In the genomic region with DNA sequence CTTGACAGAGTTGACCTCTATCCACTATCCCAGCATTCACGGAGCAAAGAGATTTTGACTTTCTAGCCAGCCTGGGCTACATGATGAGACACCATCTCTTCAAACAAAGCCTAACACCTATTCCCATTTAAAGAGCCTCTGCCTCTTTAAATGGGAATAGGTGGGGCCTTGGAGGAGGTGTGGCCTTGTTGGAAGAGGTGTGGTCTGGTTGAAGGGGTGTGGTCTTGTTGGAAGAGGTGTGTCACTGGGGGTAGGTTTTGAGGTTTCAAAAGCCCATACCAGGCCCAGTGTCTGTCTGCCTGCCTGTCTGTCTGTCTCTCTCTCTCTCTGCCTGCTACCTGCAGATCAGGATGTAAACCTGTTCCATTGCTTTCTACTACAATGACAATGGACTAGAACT, we compare ENCODE assay signal across 12 mouse cellular contexts. TPM values are rescaled to one million over a fixed set of nuclear protein-coding genes. Genes with fewer than 3 reads are reported as not detected.
DNase-seq lines count a peak whose midpoint lies in the region; ATAC-seq and TF ChIP-seq lines count a peak whose summit lies in the region.
"Had no signal": no experiment of that assay in that cellular context is flagged by ENCODE, and none has a peak within 500 bp of the region (broad histone marks: within the 10 kb centered on the region; RNA-seq: fewer than 3 reads in every experiment).

No protein-coding gene starts in this region.

- no peak overlapping the region for H3K9ac ChIP-seq in forebrain, embryonic 12.5 days
- no peak overlapping the region for H3K9ac ChIP-seq in forebrain, embryonic 15.5 days (replicated peaks)
- no peak overlapping the region for H3K9ac ChIP-seq in neural tube, embryonic 11.5 days (ENCODE audit: low read length)
- no peak overlapping the region for H3K9ac ChIP-seq in neural tube, embryonic 15.5 days (replicated peaks)
- no peak overlapping the region for H3K9ac ChIP-seq in stomach, postnatal 0 days (ENCODE audit: low read length)
- H3K9ac ChIP-seq: embryonic facial prominence, embryonic 15.5 days had no signal

- H3K9me3 ChIP-seq in forebrain, embryonic 12.5 days = no peaks in the 10 kb centered on the region
- no peaks in the 10 kb centered on the region for H3K9me3 ChIP-seq in forebrain, embryonic 15.5 days
- no peaks in the 10 kb centered on the region for H3K9me3 ChIP-seq in neural tube, embryonic 11.5 days (ENCODE audit: control insufficient read depth, low read length)
- H3K9me3 ChIP-seq in neural tube, embryonic 15.5 days (replicated peaks) = no peaks in the 10 kb centered on the region
- H3K9me3 ChIP-seq in stomach, postnatal 0 days (ENCODE audit: control insufficient read depth, low read length) = no peaks in the 10 kb centered on the region
- H3K9me3 ChIP-seq: embryonic facial prominence, embryonic 15.5 days had no signal

- ATAC-seq in forebrain, embryonic 12.5 days (ENCODE audit: low FRiP score) = peak; percentile 2; the same call in 1 of the 2 replicates
- no peak for ATAC-seq in forebrain, embryonic 15.5 days (replicated peaks)
- ATAC-seq in neural tube, embryonic 11.5 days (ENCODE audit: insufficient read depth, low FRiP score, low TSS enrichment) = peak; percentile 6; the same call in 1 of the 2 replicates
- no peak for ATAC-seq in neural tube, embryonic 15.5 days (ENCODE audit: low FRiP score)
- peak; percentile 58 for ATAC-seq in stomach, postnatal 0 days (ENCODE audit: low FRiP score, low TSS enrichment)

- 46% methylated on average over 1 of the region's 1 CpGs for WGBS in forebrain, embryonic 12.5 days
- WGBS in forebrain, embryonic 15.5 days = 67% methylated on average over 1 of the region's 1 CpGs
- 54% methylated on average over 1 of the region's 1 CpGs for WGBS in neural tube, embryonic 11.5 days
- WGBS in neural tube, embryonic 15.5 days = 56% methylated on average over 1 of the region's 1 CpGs
- 56% methylated on average over 1 of the region's 1 CpGs for WGBS in stomach, postnatal 0 days

- no peak for TF ChIP-seq EP300 in stomach, postnatal 0 days (optimal IDR thresholded peaks at IDR 0.05)

- no peak overlapping the region for H3K27ac ChIP-seq in forebrain, embryonic 12.5 days
- H3K27ac ChIP-seq in forebrain, embryonic 15.5 days (replicated peaks) = no peak overlapping the region
- no peak overlapping the region for H3K27ac ChIP-seq in neural tube, embryonic 11.5 days (ENCODE audit: low read depth, low read length)
- H3K27ac ChIP-seq in neural tube, embryonic 15.5 days (replicated peaks) = no peak overlapping the region
- no peak overlapping the region for H3K27ac ChIP-seq in stomach, postnatal 0 days (replicated peaks)
- H3K27ac ChIP-seq: embryonic facial prominence, embryonic 15.5 days had no signal

- H3K27me3 ChIP-seq in forebrain, embryonic 12.5 days = peaks cover 70% of the 10 kb centered on the region
- peaks cover 58% of the 10 kb centered on the region for H3K27me3 ChIP-seq in forebrain, embryonic 15.5 days
- H3K27me3 ChIP-seq in neural tube, embryonic 11.5 days (ENCODE audit: control insufficient read depth, insufficient read depth, low read length) = peaks cover 36% of the 10 kb centered on the region
- peaks cover 62% of the 10 kb centered on the region for H3K27me3 ChIP-seq in neural tube, embryonic 15.5 days (replicated peaks)
- H3K27me3 ChIP-seq in stomach, postnatal 0 days (ENCODE audit: control insufficient read depth, insufficient read depth, low read length) = peaks cover 3% of the 10 kb centered on the region; the same call in 1 of the 2 replicates

- peaks cover 12% of the 10 kb centered on the region for H3K4me1 ChIP-seq in forebrain, embryonic 12.5 days
- peaks cover 9% of the 10 kb centered on the region for H3K4me1 ChIP-seq in forebrain, embryonic 15.5 days
- no peaks in the 10 kb centered on the region for H3K4me1 ChIP-seq in neural tube, embryonic 11.5 days (ENCODE audit: control insufficient read depth, insufficient read depth, low read length)
- H3K4me1 ChIP-seq in neural tube, embryonic 15.5 days = peaks cover 11% of the 10 kb centered on the region
- H3K4me1 ChIP-seq in stomach, postnatal 0 days (replicated peaks; ENCODE audit: control insufficient read depth, insufficient read depth) = no peaks in the 10 kb centered on the region

- no peak for DNase-seq in neural tube, embryonic 11.5 days (ENCODE audit: low spot score)
- DNase-seq in liver = peak; percentile 24
- no peak for DNase-seq in stomach, postnatal 0 days (ENCODE audit: low spot score)
- no peak for DNase-seq in heart, adult 18-20 months
- DNase-seq in right cerebral cortex, adult 18-20 months = no peak

- no peaks in the 10 kb centered on the region for H3K36me3 ChIP-seq in forebrain, embryonic 12.5 days (replicated peaks)
- H3K36me3 ChIP-seq in forebrain, embryonic 15.5 days = no peaks in the 10 kb centered on the region
- no peaks in the 10 kb centered on the region for H3K36me3 ChIP-seq in neural tube, embryonic 11.5 days (ENCODE audit: control insufficient read depth, insufficient read depth, low read length)
- no peaks in the 10 kb centered on the region for H3K36me3 ChIP-seq in neural tube, embryonic 15.5 days
- no peaks in the 10 kb centered on the region for H3K36me3 ChIP-seq in stomach, postnatal 0 days (ENCODE audit: control insufficient read depth, insufficient read depth, low read length)
- H3K36me3 ChIP-seq: embryonic facial prominence, embryonic 15.5 days had no signal

- no peak for TF ChIP-seq CTCF in stomach, postnatal 0 days (IDR thresholded peaks at IDR 0.05; ENCODE audit: low read depth)

- H3K4me2 ChIP-seq in forebrain, embryonic 12.5 days = no peak overlapping the region
- no peak overlapping the region for H3K4me2 ChIP-seq in forebrain, embryonic 15.5 days (replicated peaks)
- no peak overlapping the region for H3K4me2 ChIP-seq in neural tube, embryonic 11.5 days (ENCODE audit: low read depth)
- no peak overlapping the region for H3K4me2 ChIP-seq in neural tube, embryonic 15.5 days
- no peak overlapping the region for H3K4me2 ChIP-seq in stomach, postnatal 0 days (replicated peaks; ENCODE audit: low read depth)
- H3K4me2 ChIP-seq: embryonic facial prominence, embryonic 15.5 days had no signal

- no peak overlapping the region for H3K4me3 ChIP-seq in forebrain, embryonic 12.5 days (replicated peaks)
- no peak overlapping the region for H3K4me3 ChIP-seq in forebrain, embryonic 15.5 days
- H3K4me3 ChIP-seq in neural tube, embryonic 11.5 days (ENCODE audit: low read depth, low read length) = no peak overlapping the region
- H3K4me3 ChIP-seq in neural tube, embryonic 15.5 days (replicated peaks) = no peak overlapping the region
- H3K4me3 ChIP-seq in stomach, postnatal 0 days (ENCODE audit: low read depth, low read length) = no peak overlapping the region
- H3K4me3 ChIP-seq: embryonic facial prominence, embryonic 15.5 days had no signal

RNA-seq across cellular contexts. Expression of a gene that starts 5.2 kb away (rescaled TPM):
- 0.27 and 0.34 TPM in 2 replicates for polyA plus RNA-seq in forebrain, embryonic 12.5 days (2016; fragmentation: Nextera tagmentation; extraction: Ambion mirVana)
- polyA plus RNA-seq in forebrain, embryonic 15.5 days (2015; fragmentation: Nextera tagmentation; extraction: Ambion mirVana) = 0.13 and 0.19 TPM in 2 replicates
- 0.28 and 0.37 TPM in 2 replicates for polyA plus RNA-seq in neural tube, embryonic 11.5 days (2014; fragmentation: Nextera tagmentation; extraction: Ambion mirVana)
- 0.14 TPM in 1 of 2 replicates, not detected in the other for polyA plus RNA-seq in neural tube, embryonic 15.5 days (2015; fragmentation: Nextera tagmentation; extraction: Ambion mirVana)
- polyA plus RNA-seq in stomach, postnatal 0 days (2015; fragmentation: Nextera tagmentation; extraction: Ambion mirVana) = 0.06 TPM in 1 of 2 replicates, not detected in the other
- under 1 TPM; 0.17 to 0.26 TPM for total RNA-seq in heart, adult 18-20 months (2021)
- total RNA-seq: gastrocnemius, adult 18-20 months; layer of hippocampus, postnatal 25 days had no signal
- polyA plus RNA-seq: liver, embryonic 16.5 days had no signal

RNA-seq across cellular contexts. Expression of a gene that starts 6.3 kb away (rescaled TPM):
- polyA plus RNA-seq in forebrain, embryonic 12.5 days (2016; fragmentation: Nextera tagmentation; extraction: Ambion mirVana) = 11.5 and 11.7 TPM in 2 replicates
- 11.0 and 11.6 TPM in 2 replicates for polyA plus RNA-seq in forebrain, embryonic 15.5 days (2015; fragmentation: Nextera tagmentation; extraction: Ambion mirVana)
- polyA plus RNA-seq in neural tube, embryonic 11.5 days (2014; fragmentation: Nextera tagmentation; extraction: Ambion mirVana) = 8.6 and 11.2 TPM in 2 replicates
- polyA plus RNA-seq in neural tube, embryonic 15.5 days (2015; fragmentation: Nextera tagmentation; extraction: Ambion mirVana) = 8.0 and 10.3 TPM in 2 replicates
- polyA plus RNA-seq in stomach, postnatal 0 days (2015; fragmentation: Nextera tagmentation; extraction: Ambion mirVana) = 7.0 and 7.7 TPM in 2 replicates
- total RNA-seq in heart, adult 18-20 months (2021) = 10 to 100 TPM; 13.8 to 15.6 TPM

Comparison
In these comparisons a context has a peak if more than half of its experiments do, and no peak if none do; other contexts are left out.
1. ATAC-seq: peak in forebrain, embryonic 12.5 days (single experiment), neural tube, embryonic 11.5 days (single experiment) and stomach, postnatal 0 days (single experiment); none in forebrain, embryonic 15.5 days (single experiment) and neural tube, embryonic 15.5 days (single experiment).